Comparison of ENCODE assay signal across 8 mouse cellular contexts in genomic region chr2:76030080-76030479, GRCm38 (mm10). TPM values are rescaled to one million over a fixed set of nuclear protein-coding genes. Genes with fewer than 3 reads are reported as not detected.
DNase-seq lines count a peak whose midpoint lies in the region; ATAC-seq lines count a peak whose summit lies in the region.

No protein-coding gene starts in this region.

- H3K36me3 ChIP-seq in lung, embryonic 16.5 days (ENCODE audit: control insufficient read depth, insufficient read depth, low read length) = no peaks in the 10 kb centered on the region
- H3K36me3 ChIP-seq in forebrain, embryonic 11.5 days (ENCODE audit: control insufficient read depth, insufficient read depth, low read length) = no peaks in the 10 kb centered on the region
- no peaks in the 10 kb centered on the region for H3K36me3 ChIP-seq in midbrain, embryonic 15.5 days (replicated peaks)

- no peak for ATAC-seq in lung, embryonic 16.5 days (ENCODE audit: low read depth)
- ATAC-seq in forebrain, embryonic 11.5 days (replicated peaks; ENCODE audit: low FRiP score) = 0 out of 2 replicates have a peak, but pooled peaks have one; percentile 44
- ATAC-seq in midbrain, embryonic 15.5 days (replicated peaks) = peak; percentile 72
- ATAC-seq in megakaryocyte progenitor cell, adult 5-6 weeks (replicated peaks; ENCODE audit: poor library complexity) = no peak

- 33% methylated on average over 8 of the region's 8 CpGs for WGBS in lung, embryonic 16.5 days
- 34% methylated on average over 8 of the region's 8 CpGs for WGBS in forebrain, embryonic 11.5 days
- WGBS in midbrain, embryonic 15.5 days = 10% methylated on average over 8 of the region's 8 CpGs

- DNase-seq in lung, postnatal 14 days = no peak
- DNase-seq in forebrain, embryonic 11.5 days (ENCODE audit: low spot score) = peak; percentile 66
- peak; percentile 81 for DNase-seq in layer of hippocampus, adult 9-10 months (ENCODE audit: low spot score)
- DNase-seq in thymus, adult 18-20 months = no peak
- DNase-seq in heart, postnatal 4 days = no peak

- H3K4me3 ChIP-seq in lung, embryonic 16.5 days (ENCODE audit: low read length) = no peak overlapping the region
- no peak overlapping the region for H3K4me3 ChIP-seq in forebrain, embryonic 11.5 days (ENCODE audit: low read depth, low read length)
- no peak overlapping the region for H3K4me3 ChIP-seq in midbrain, embryonic 15.5 days

- H3K9ac ChIP-seq in lung, embryonic 16.5 days (ENCODE audit: low read length) = peak overlapping the region; percentile 10; the same call in 1 of the 2 replicates
- peak overlapping the region; percentile 5; the same call in 1 of the 2 replicates for H3K9ac ChIP-seq in forebrain, embryonic 11.5 days (ENCODE audit: low read length)
- 0 out of 2 replicates have a peak overlapping the region, but pooled peaks have one; percentile 38 for H3K9ac ChIP-seq in midbrain, embryonic 15.5 days

- H3K27me3 ChIP-seq in lung, embryonic 16.5 days (ENCODE audit: control insufficient read depth, insufficient read depth, low read depth, low read length) = no peaks in the 10 kb centered on the region
- H3K27me3 ChIP-seq in forebrain, embryonic 11.5 days (ENCODE audit: control insufficient read depth, insufficient read depth, low read length) = no peaks in the 10 kb centered on the region
- no peaks in the 10 kb centered on the region for H3K27me3 ChIP-seq in midbrain, embryonic 15.5 days (replicated peaks)

- H3K27ac ChIP-seq in lung, embryonic 16.5 days (ENCODE audit: low read length) = no peak overlapping the region
- H3K27ac ChIP-seq in forebrain, embryonic 11.5 days (ENCODE audit: low read depth, low read length) = no peak overlapping the region
- peak overlapping the region; percentile 89 for H3K27ac ChIP-seq in midbrain, embryonic 15.5 days

- H3K4me2 ChIP-seq in lung, embryonic 16.5 days (ENCODE audit: low read depth, low read length) = peak overlapping the region; percentile 44
- no peak overlapping the region; the same call in 1 of the 2 replicates for H3K4me2 ChIP-seq in forebrain, embryonic 11.5 days (ENCODE audit: low read depth, low read length, severe bottlenecking)
- H3K4me2 ChIP-seq in midbrain, embryonic 15.5 days = peak overlapping the region; percentile 40

- H3K9me3 ChIP-seq in lung, embryonic 16.5 days (ENCODE audit: control insufficient read depth, low read length) = no peaks in the 10 kb centered on the region
- H3K9me3 ChIP-seq in forebrain, embryonic 11.5 days (ENCODE audit: control insufficient read depth, low read length) = no peaks in the 10 kb centered on the region
- no peaks in the 10 kb centered on the region for H3K9me3 ChIP-seq in midbrain, embryonic 15.5 days

- H3K4me1 ChIP-seq in lung, embryonic 16.5 days (replicated peaks; ENCODE audit: control insufficient read depth, insufficient read depth, low read length) = peaks cover 15% of the 10 kb centered on the region
- peaks cover 18% of the 10 kb centered on the region for H3K4me1 ChIP-seq in forebrain, embryonic 11.5 days (replicated peaks; ENCODE audit: control insufficient read depth, insufficient read depth, low read length)
- peaks cover 21% of the 10 kb centered on the region for H3K4me1 ChIP-seq in midbrain, embryonic 15.5 days

RNA-seq across cellular contexts. Expression of gene Ttc30a1, which starts 48.3 kb away (rescaled TPM):
- polyA plus RNA-seq in lung, embryonic 16.5 days (2015; fragmentation: Nextera tagmentation; extraction: Ambion mirVana) = 8.9 and 10.1 TPM in 2 replicates
- 10.6 and 11.2 TPM in 2 replicates for polyA plus RNA-seq in forebrain, embryonic 11.5 days (2014; fragmentation: Nextera tagmentation; extraction: Ambion mirVana)
- 8.3 and 9.2 TPM in 2 replicates for polyA plus RNA-seq in midbrain, embryonic 15.5 days (2015; fragmentation: Nextera tagmentation; extraction: Ambion mirVana)
- total RNA-seq in megakaryocyte progenitor cell, adult 5-6 weeks (2015) = 4.0 and 4.3 TPM in 2 replicates
- 3.6 and 3.7 TPM in 2 replicates for total RNA-seq in megakaryocyte progenitor cell, adult 5-6 weeks (2017)
- total RNA-seq in heart, postnatal 4 days (2021) = 1 to 10 TPM; 3.4 to 3.6 TPM

RNA-seq across cellular contexts. Expression of gene Ttc30a2, which starts 52.1 kb away (rescaled TPM):
- polyA plus RNA-seq in lung, embryonic 16.5 days (2015; fragmentation: Nextera tagmentation; extraction: Ambion mirVana) = 0.34 and 0.54 TPM in 2 replicates
- polyA plus RNA-seq in forebrain, embryonic 11.5 days (2014; fragmentation: Nextera tagmentation; extraction: Ambion mirVana) = 0.28 and 0.61 TPM in 2 replicates
- polyA plus RNA-seq in midbrain, embryonic 15.5 days (2015; fragmentation: Nextera tagmentation; extraction: Ambion mirVana) = 0.68 and 0.75 TPM in 2 replicates
- not detected in 2 replicates for total RNA-seq in megakaryocyte progenitor cell, adult 5-6 weeks (2015)
- 0.10 TPM in 1 of 2 replicates, not detected in the other for total RNA-seq in megakaryocyte progenitor cell, adult 5-6 weeks (2017)
- 1 to 10 TPM in 1 of 2 experiments, under 1 TPM in 1; 0.88 to 1.7 TPM for total RNA-seq in heart, postnatal 4 days (2021)

Comparison
In these comparisons a context has a peak if more than half of its experiments do, and no peak if none do; other contexts are left out.
1. ATAC-seq: peak in forebrain, embryonic 11.5 days (single experiment) and midbrain, embryonic 15.5 days (single experiment); none in lung, embryonic 16.5 days (single experiment) and megakaryocyte progenitor cell, adult 5-6 weeks (single experiment).
2. DNase-seq: peak in forebrain, embryonic 11.5 days (single experiment) and layer of hippocampus, adult 9-10 months (single experiment); none in lung, postnatal 14 days (single experiment), thymus, adult 18-20 months (0 of 2) and heart, postnatal 4 days (single experiment).
3. Peak in every context shown above with its lines, with median percentiles within 50 percentile points of each other: H3K9ac ChIP-seq.